Mouse (Mus musculus): ENCODE measurements at regions not wholly inside any gene's neighbourhood (a gene's known extent, or its start where the extent isn't known, plus 50 kb on each side); places are given as distances from the start of the nearest gene placed in this dataset.

GRCm38 (mm10) chr8:6590146-6590545 is 1485.0 kb upstream of the Slc10a2 start:
- TF ChIP-seq CTCF (IDR thresholded peaks at IDR 0.05; ENCODE audit: borderline replicate concordance, control insufficient read depth, extremely low read depth, insufficient read depth, low read length, poor library complexity) = no peak
- no peak for TF ChIP-seq POLR2A (IDR thresholded peaks at IDR 0.05; ENCODE audit: control insufficient read depth, extremely low read depth, insufficient read depth, low read length, poor library complexity)
